Mouse (Mus musculus): ENCODE data around the gene Eif1ad.

DNA sequence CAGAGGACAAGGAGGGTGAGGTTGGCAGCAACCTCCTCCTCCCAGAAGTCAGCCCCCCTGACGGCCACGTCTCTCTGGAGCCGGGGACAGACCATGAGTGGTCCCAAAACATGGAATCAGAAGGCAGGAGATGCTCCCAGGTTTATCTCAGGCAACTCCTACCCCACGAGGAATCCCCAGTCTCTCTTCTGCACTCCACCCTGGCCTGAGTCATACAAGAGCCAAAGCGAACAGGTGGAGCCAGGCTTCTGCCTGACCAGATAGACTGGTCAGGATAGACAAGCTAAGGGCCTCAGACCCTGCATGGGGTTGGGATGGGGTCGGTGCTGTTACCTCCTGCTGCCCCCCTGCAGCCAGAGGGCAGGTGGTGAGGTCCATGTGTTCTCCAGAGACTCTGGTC lies 18.5 kb upstream of the Eif1ad start:
- TF ChIP-seq MAX (IDR thresholded peaks at IDR 0.05; ENCODE audit: low read depth), result no peak
- no peak for TF ChIP-seq POLR2A (IDR thresholded peaks at IDR 0.05; ENCODE audit: insufficient read length, low read depth)
- TF ChIP-seq USF1 (IDR thresholded peaks at IDR 0.05; ENCODE audit: low read depth), result no peak
